Mouse (Mus musculus): ENCODE data around the gene Sart3. TPM values are rescaled to one million over a fixed set of nuclear protein-coding genes. Genes with fewer than 3 reads are reported as not detected.

Gene Sart3
- polyA plus RNA-seq, 1 experiment from 2014 or later: 31.6 TPM

DNA sequence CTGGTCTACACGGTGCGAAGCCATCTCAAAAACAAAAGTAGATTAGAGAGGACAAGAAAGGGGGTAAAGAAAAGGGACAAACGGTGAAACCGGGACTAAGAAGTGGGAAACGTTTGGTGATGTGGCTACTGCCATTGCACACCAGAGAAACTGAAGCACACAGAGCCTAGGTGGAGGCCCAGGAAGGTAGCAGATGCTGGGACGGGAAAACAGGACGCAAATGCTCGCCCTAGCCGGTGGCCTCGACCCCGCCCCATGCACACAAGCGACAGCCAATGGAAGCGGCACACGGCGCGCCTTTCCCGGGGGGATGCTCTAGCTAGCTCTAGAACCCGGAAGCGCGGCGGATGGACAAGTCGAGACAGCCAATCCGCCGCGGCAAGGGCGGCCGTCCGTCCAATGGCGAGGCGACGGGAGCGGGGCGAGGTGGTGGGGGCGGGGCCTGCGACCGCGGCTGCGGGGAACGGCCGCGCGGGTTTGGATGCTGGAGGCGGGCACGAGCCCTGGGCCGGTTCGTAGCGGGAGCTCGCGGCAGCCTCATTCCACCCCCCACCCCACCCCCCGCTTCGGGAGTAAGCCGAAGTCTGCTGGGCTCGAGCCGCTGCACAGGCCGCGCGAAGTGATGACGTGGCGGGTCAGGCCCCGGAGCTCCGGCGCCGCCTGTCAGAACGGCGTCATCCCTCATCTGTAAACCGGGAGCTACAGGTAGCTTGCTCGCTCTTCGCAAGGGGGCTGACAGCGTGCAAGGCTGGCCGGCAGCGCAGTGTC, 36.8 kb downstream of the Sart3 start, which contains the start of gene Ficd:
TSS of gene Ficd (plus strand) at position 459 of the 768 bp plus-strand sequence.
- peaks cover 17% of the 10 kb centered on the region for H3K36me3 ChIP-seq (ENCODE audit: control insufficient read depth, insufficient read depth)
- peak within 1 kb of the TSS; percentile 80 for H3K9ac ChIP-seq (ENCODE audit: low read length)
- peaks cover 14% of the 10 kb centered on the region for H3K4me1 ChIP-seq (ENCODE audit: control insufficient read depth, insufficient read depth, low read length)
- ATAC-seq (replicated peaks; ENCODE audit: extremely low read depth, insufficient read depth, low FRiP score): peak; percentile 98
- H3K4me2 ChIP-seq (ENCODE audit: low read depth, low read length): peak within 1 kb of the TSS; percentile 92
- H3K27ac ChIP-seq (ENCODE audit: low read length): peak within 1 kb of the TSS; percentile 91
- no peaks in the 10 kb centered on the region for H3K27me3 ChIP-seq (ENCODE audit: control insufficient read depth, insufficient read depth, low read length)
- no peaks in the 10 kb centered on the region for H3K9me3 ChIP-seq (replicated peaks; ENCODE audit: control insufficient read depth, low read length)
- H3K4me3 ChIP-seq (ENCODE audit: low read length): peak within 1 kb of the TSS; percentile 81
- WGBS: 1% methylated on average over 69 of the region's 71 CpGs

DNA sequence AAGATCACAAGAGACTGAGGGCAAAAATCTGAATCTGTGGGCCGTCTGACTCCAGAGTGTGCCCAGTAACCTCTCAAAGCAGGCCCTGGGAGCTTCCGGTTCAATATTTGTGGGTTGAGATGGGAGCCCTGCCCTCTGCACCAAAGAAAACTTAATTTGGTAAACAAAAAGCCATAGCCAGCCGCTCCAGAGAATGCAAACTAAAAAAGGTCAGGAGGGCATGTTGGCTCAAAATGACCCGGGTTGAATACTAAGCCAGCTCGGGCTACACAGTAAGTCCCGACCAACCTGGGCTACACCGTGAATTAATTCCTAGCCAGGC, 37.3 kb downstream of the Sart3 start:
- 37% methylated on average over 7 of the region's 7 CpGs for WGBS
- ATAC-seq (replicated peaks; ENCODE audit: extremely low read depth, insufficient read depth, low FRiP score): no peak
- Histone ChIP-seq H3K9ac (ENCODE audit: low read length) (peak overlapping the region; percentile 78), H3K36me3 (ENCODE audit: control insufficient read depth, insufficient read depth) (peaks cover 12% of the 10 kb centered on the region), H3K27ac (ENCODE audit: low read length) (peak overlapping the region; percentile 91), H3K4me1 (ENCODE audit: control insufficient read depth, insufficient read depth, low read length) (peaks cover 14% of the 10 kb centered on the region), H3K27me3 (ENCODE audit: control insufficient read depth, insufficient read depth, low read length) (no peaks in the 10 kb centered on the region), H3K9me3 (replicated peaks; ENCODE audit: control insufficient read depth, low read length) (no peaks in the 10 kb centered on the region), H3K4me3 (ENCODE audit: low read length) (peak overlapping the region; percentile 81), H3K4me2 (ENCODE audit: low read depth, low read length) (peak overlapping the region; percentile 84)

- Histone ChIP-seq H3K4me2 (ENCODE audit: low read depth, low read length) (no peak overlapping the region), H3K36me3 (ENCODE audit: control insufficient read depth, insufficient read depth) (peaks cover 10% of the 10 kb centered on the region), H3K27me3 (ENCODE audit: control insufficient read depth, insufficient read depth, low read length) (no peaks in the 10 kb centered on the region), H3K9me3 (replicated peaks; ENCODE audit: control insufficient read depth, low read length) (no peaks in the 10 kb centered on the region), H3K4me3 (ENCODE audit: low read length) (no peak overlapping the region), H3K27ac (ENCODE audit: low read length) (no peak overlapping the region), H3K4me1 (ENCODE audit: control insufficient read depth, insufficient read depth, low read length) (peaks cover 14% of the 10 kb centered on the region), H3K9ac (ENCODE audit: low read length) (no peak overlapping the region)
- WGBS: 68% methylated on average over 5 of the region's 5 CpGs
- no peak for ATAC-seq (replicated peaks; ENCODE audit: extremely low read depth, insufficient read depth, low FRiP score)
Observed at GRCm38 (mm10) chr5:113734376-113734775, 37.9 kb downstream of the Sart3 start.

DNA sequence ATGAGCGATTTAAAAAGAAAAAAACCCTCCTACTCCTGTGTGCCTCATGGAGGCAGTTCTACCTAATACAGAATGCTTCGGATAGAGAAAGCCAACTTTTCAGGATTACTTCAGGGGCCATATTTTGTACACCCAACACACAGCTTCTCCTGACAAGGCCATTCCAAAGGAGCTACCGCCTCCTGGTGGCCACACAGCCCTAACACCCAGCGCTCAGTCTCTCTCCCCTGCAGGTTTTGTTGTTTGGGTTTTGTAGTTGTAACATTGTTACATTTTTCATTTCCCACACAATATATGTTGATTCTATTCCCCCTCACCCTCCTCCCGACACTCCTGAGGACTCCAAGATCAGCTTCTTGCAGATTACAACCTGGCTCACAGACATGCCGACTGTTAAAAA, 40.1 kb downstream of the Sart3 start:
- Histone ChIP-seq H3K9me3 (replicated peaks; ENCODE audit: control insufficient read depth, low read length) (no peaks in the 10 kb centered on the region), H3K4me1 (ENCODE audit: control insufficient read depth, insufficient read depth, low read length) (peaks cover 14% of the 10 kb centered on the region), H3K4me2 (ENCODE audit: low read depth, low read length) (no peak overlapping the region), H3K27ac (ENCODE audit: low read length) (no peak overlapping the region), H3K4me3 (ENCODE audit: low read length) (no peak overlapping the region), H3K27me3 (ENCODE audit: control insufficient read depth, insufficient read depth, low read length) (peaks cover 2% of the 10 kb centered on the region; the same call in 1 of the 2 replicates), H3K36me3 (ENCODE audit: control insufficient read depth, insufficient read depth) (no peaks in the 10 kb centered on the region), H3K9ac (ENCODE audit: low read length) (no peak overlapping the region)
- 20% methylated on average over 6 of the region's 6 CpGs for WGBS
- no peak for ATAC-seq (replicated peaks; ENCODE audit: extremely low read depth, insufficient read depth, low FRiP score)

- Histone ChIP-seq H3K27me3 (ENCODE audit: control insufficient read depth, insufficient read depth, low read length) (peaks cover 4% of the 10 kb centered on the region), H3K9ac (ENCODE audit: low read length) (no peak overlapping the region), H3K4me3 (ENCODE audit: low read length) (no peak overlapping the region), H3K27ac (ENCODE audit: low read length) (no peak overlapping the region), H3K4me2 (ENCODE audit: low read depth, low read length) (no peak overlapping the region), H3K36me3 (ENCODE audit: control insufficient read depth, insufficient read depth) (no peaks in the 10 kb centered on the region), H3K4me1 (ENCODE audit: control insufficient read depth, insufficient read depth, low read length) (peaks cover 7% of the 10 kb centered on the region), H3K9me3 (replicated peaks; ENCODE audit: control insufficient read depth, low read length) (no peaks in the 10 kb centered on the region)
- no peak for ATAC-seq (replicated peaks; ENCODE audit: extremely low read depth, insufficient read depth, low FRiP score)
- WGBS: 79% methylated on average over 7 of the region's 7 CpGs
Observed at GRCm38 (mm10) chr5:113731174-113731573, 41.1 kb downstream of the Sart3 start.

GRCm38 (mm10) chr5:113730641-113731121, 41.6 kb downstream of the Sart3 start:
- H3K4me1 ChIP-seq (ENCODE audit: control insufficient read depth, insufficient read depth, low read length): peaks cover 5% of the 10 kb centered on the region
- no peaks in the 10 kb centered on the region for H3K36me3 ChIP-seq (ENCODE audit: control insufficient read depth, insufficient read depth)
- H3K4me2 ChIP-seq (ENCODE audit: low read depth, low read length): no peak overlapping the region
- H3K27ac ChIP-seq (ENCODE audit: low read length): no peak overlapping the region
- 70% methylated on average over 7 of the region's 7 CpGs for WGBS
- no peaks in the 10 kb centered on the region for H3K9me3 ChIP-seq (replicated peaks; ENCODE audit: control insufficient read depth, low read length)
- ATAC-seq (replicated peaks; ENCODE audit: extremely low read depth, insufficient read depth, low FRiP score): no peak
- no peak overlapping the region for H3K9ac ChIP-seq (ENCODE audit: low read length)
- H3K4me3 ChIP-seq (ENCODE audit: low read length): no peak overlapping the region
- H3K27me3 ChIP-seq (ENCODE audit: control insufficient read depth, insufficient read depth, low read length): peaks cover 6% of the 10 kb centered on the region

DNA sequence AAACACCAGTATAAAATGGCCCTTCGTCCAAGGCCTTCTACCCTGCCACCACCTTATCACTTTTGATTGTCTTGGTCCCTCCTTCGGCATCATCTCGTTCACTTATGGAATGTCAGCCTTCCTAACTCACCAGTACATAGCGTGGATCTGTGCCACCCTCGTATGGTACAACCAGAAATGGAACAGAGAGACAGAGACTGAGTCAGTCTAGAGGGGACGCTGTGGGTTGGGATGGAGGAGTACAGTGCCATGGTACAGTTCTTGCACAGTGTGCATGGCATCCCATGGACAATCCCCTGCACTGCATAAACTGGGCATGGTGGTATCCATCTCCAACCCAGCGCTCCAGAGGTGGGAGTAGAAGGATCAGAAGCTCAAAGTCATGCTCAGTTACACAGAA, 43.6 kb downstream of the Sart3 start:
- ATAC-seq (replicated peaks; ENCODE audit: extremely low read depth, insufficient read depth, low FRiP score): no peak
- no peaks in the 10 kb centered on the region for H3K36me3 ChIP-seq (ENCODE audit: control insufficient read depth, insufficient read depth)
- WGBS: 77% methylated on average over 7 of the region's 7 CpGs
- no peak overlapping the region for H3K4me2 ChIP-seq (ENCODE audit: low read depth, low read length)
- H3K9ac ChIP-seq (ENCODE audit: low read length): no peak overlapping the region
- H3K4me1 ChIP-seq (ENCODE audit: control insufficient read depth, insufficient read depth, low read length): no peaks in the 10 kb centered on the region
- H3K27ac ChIP-seq (ENCODE audit: low read length): no peak overlapping the region
- H3K4me3 ChIP-seq (ENCODE audit: low read length): no peak overlapping the region
- peaks cover 11% of the 10 kb centered on the region for H3K27me3 ChIP-seq (ENCODE audit: control insufficient read depth, insufficient read depth, low read length)
- H3K9me3 ChIP-seq (replicated peaks; ENCODE audit: control insufficient read depth, low read length): no peaks in the 10 kb centered on the region

GRCm38 (mm10) chr5:113728011-113728410, 44.3 kb downstream of the Sart3 start:
- Histone ChIP-seq H3K9ac (ENCODE audit: low read length) (no peak overlapping the region), H3K4me3 (ENCODE audit: low read length) (no peak overlapping the region), H3K4me1 (ENCODE audit: control insufficient read depth, insufficient read depth, low read length) (no peaks in the 10 kb centered on the region), H3K27ac (ENCODE audit: low read length) (no peak overlapping the region), H3K36me3 (ENCODE audit: control insufficient read depth, insufficient read depth) (no peaks in the 10 kb centered on the region), H3K27me3 (ENCODE audit: control insufficient read depth, insufficient read depth, low read length) (peaks cover 11% of the 10 kb centered on the region), H3K4me2 (ENCODE audit: low read depth, low read length) (no peak overlapping the region), H3K9me3 (replicated peaks; ENCODE audit: control insufficient read depth, low read length) (no peaks in the 10 kb centered on the region)
- WGBS: 84% methylated on average over 7 of the region's 7 CpGs
- ATAC-seq (replicated peaks; ENCODE audit: extremely low read depth, insufficient read depth, low FRiP score): no peak

GRCm38 (mm10) chr5:113727238-113727637, 45.1 kb downstream of the Sart3 start:
- Histone ChIP-seq H3K27me3 (ENCODE audit: control insufficient read depth, insufficient read depth, low read length) (peaks cover 11% of the 10 kb centered on the region), H3K9ac (ENCODE audit: low read length) (no peak overlapping the region), H3K36me3 (ENCODE audit: control insufficient read depth, insufficient read depth) (no peaks in the 10 kb centered on the region), H3K9me3 (replicated peaks; ENCODE audit: control insufficient read depth, low read length) (no peaks in the 10 kb centered on the region), H3K4me3 (ENCODE audit: low read length) (no peak overlapping the region), H3K27ac (ENCODE audit: low read length) (no peak overlapping the region), H3K4me2 (ENCODE audit: low read depth, low read length) (no peak overlapping the region), H3K4me1 (ENCODE audit: control insufficient read depth, insufficient read depth, low read length) (no peaks in the 10 kb centered on the region)
- no peak for ATAC-seq (replicated peaks; ENCODE audit: extremely low read depth, insufficient read depth, low FRiP score)
- 35% methylated on average over 12 of the region's 12 CpGs for WGBS
